Mouse (Mus musculus) liver, postnatal 0 days (tissue): Measurements from ENCODE around the gene Sav1.

Source experiments
- CTCF ChIP-seq: sonication (generic); IDR thresholded peaks from 2 replicates; pipeline ENCODE4 v1.5.1; 2016; ENCODE audit warnings: antibody characterized with exemption, low read depth
- EP300 ChIP-seq: IDR thresholded peaks from 2 replicates; pipeline ENCODE4 v1.6.1; 2016; ENCODE audit warnings: antibody characterized with exemption, low read depth, mild to moderate bottlenecking

GRCm38 (mm10) chr12:70026233-70026632 lies 39.4 kb upstream of the Sav1 start:
- TF ChIP-seq CTCF (no peak), EP300 (no peak)
